In genomic region chr2:32059613-32060012, GRCm38 (mm10) we compare ENCODE assay signal across 28 mouse cellular contexts. TPM values are rescaled to one million over a fixed set of nuclear protein-coding genes. Genes with fewer than 3 reads are reported as not detected.
DNase-seq lines count a peak whose midpoint lies in the region; ATAC-seq lines count a peak whose summit lies in the region.
"Had no signal": no experiment of that assay in that cellular context is flagged by ENCODE, and none has a peak within 500 bp of the region (broad histone marks: within the 10 kb centered on the region; RNA-seq: fewer than 3 reads in every experiment).

No protein-coding gene starts in this region.

- H3K9ac ChIP-seq in embryonic facial prominence, embryonic 13.5 days = no peak overlapping the region
- H3K9ac ChIP-seq in heart, embryonic 11.5 days (ENCODE audit: low read depth, low read length) = no peak overlapping the region
- peak overlapping the region; percentile 44; the same call in 1 of the 2 replicates for H3K9ac ChIP-seq in heart, embryonic 14.5 days (ENCODE audit: low read length)
- peak overlapping the region; percentile 7; the same call in 1 of the 2 replicates for H3K9ac ChIP-seq in liver, embryonic 13.5 days
- H3K9ac ChIP-seq: embryonic facial prominence, embryonic 15.5 days; forebrain, postnatal 0 days; heart, embryonic 15.5 days; hindbrain, embryonic 13.5 days; intestine, embryonic 15.5 days had no signal

- no peaks in the 10 kb centered on the region for H3K36me3 ChIP-seq in embryonic facial prominence, embryonic 13.5 days
- H3K36me3 ChIP-seq in embryonic facial prominence, embryonic 10.5 days (replicated peaks) = no peaks in the 10 kb centered on the region; the same call in 1 of the 2 replicates
- no peaks in the 10 kb centered on the region for H3K36me3 ChIP-seq in heart, embryonic 11.5 days (ENCODE audit: control insufficient read depth, insufficient read depth, low read length)
- H3K36me3 ChIP-seq in heart, embryonic 14.5 days (ENCODE audit: control insufficient read depth, insufficient read depth, low read length) = no peaks in the 10 kb centered on the region
- peaks cover 8% of the 10 kb centered on the region for H3K36me3 ChIP-seq in liver, embryonic 13.5 days
- H3K36me3 ChIP-seq: embryonic facial prominence, embryonic 15.5 days; heart, embryonic 15.5 days; hindbrain, embryonic 10.5 days; hindbrain, embryonic 13.5 days; intestine, embryonic 15.5 days had no signal

- H3K9me3 ChIP-seq in embryonic facial prominence, embryonic 13.5 days = no peaks in the 10 kb centered on the region
- no peaks in the 10 kb centered on the region for H3K9me3 ChIP-seq in embryonic facial prominence, embryonic 10.5 days
- no peaks in the 10 kb centered on the region for H3K9me3 ChIP-seq in heart, embryonic 11.5 days (replicated peaks; ENCODE audit: control insufficient read depth, low read length)
- no peaks in the 10 kb centered on the region for H3K9me3 ChIP-seq in heart, embryonic 14.5 days (ENCODE audit: control insufficient read depth, low read length)
- H3K9me3 ChIP-seq in liver, embryonic 13.5 days (replicated peaks) = no peaks in the 10 kb centered on the region
- H3K9me3 ChIP-seq: embryonic facial prominence, embryonic 15.5 days; heart, embryonic 15.5 days; hindbrain, embryonic 10.5 days; hindbrain, embryonic 13.5 days; intestine, embryonic 15.5 days had no signal

- no peak for ATAC-seq in embryonic facial prominence, embryonic 13.5 days (ENCODE audit: insufficient number of reproducible peaks, insufficient read depth, low FRiP score, low TSS enrichment, low read depth)
- no peak for ATAC-seq in heart, embryonic 11.5 days (replicated peaks; ENCODE audit: insufficient number of reproducible peaks, low FRiP score, low TSS enrichment)
- no peak for ATAC-seq in heart, embryonic 14.5 days (ENCODE audit: insufficient number of reproducible peaks, insufficient read depth, low FRiP score, low read depth)
- no peak for ATAC-seq in liver, embryonic 13.5 days (ENCODE audit: low read depth)
- ATAC-seq: activated CD4-positive, CD25-positive, alpha-beta regulatory T cell, adult 4 months; forebrain, embryonic 14.5 days; forebrain, postnatal 0 days; hindbrain, embryonic 16.5 days; intestine, embryonic 15.5 days had no signal

- 73% methylated on average over 6 of the region's 6 CpGs for WGBS in embryonic facial prominence, embryonic 13.5 days
- WGBS in embryonic facial prominence, embryonic 10.5 days = 80% methylated on average over 6 of the region's 6 CpGs
- WGBS in heart, embryonic 11.5 days (ENCODE audit: insufficient replicate concordance) = 41% methylated on average over 6 of the region's 6 CpGs
- WGBS in heart, embryonic 14.5 days = 39% methylated on average over 6 of the region's 6 CpGs
- 59% methylated on average over 6 of the region's 6 CpGs for WGBS in liver, embryonic 13.5 days (ENCODE audit: insufficient replicate concordance)

- peak overlapping the region; percentile 33; the same call in 1 of the 2 replicates for H3K27ac ChIP-seq in embryonic facial prominence, embryonic 13.5 days
- H3K27ac ChIP-seq in embryonic facial prominence, embryonic 10.5 days (replicated peaks) = no peak overlapping the region
- peak overlapping the region; percentile 23; the same call in 1 of the 2 replicates for H3K27ac ChIP-seq in heart, embryonic 11.5 days (ENCODE audit: low read depth, low read length)
- peak overlapping the region in 1 of 2 experiments; percentile 55; a peak in 1 of 4 replicates for H3K27ac ChIP-seq in heart, embryonic 14.5 days (replicated peaks in 1 of 2; ENCODE audit: control insufficient read depth in 1 of 2, insufficient read depth in 1 of 2, low read depth in 2 of 2, low read length in 2 of 2)
- H3K27ac ChIP-seq in liver, embryonic 13.5 days = peak overlapping the region; percentile 87
- H3K27ac ChIP-seq: embryonic facial prominence, embryonic 15.5 days; gastrocnemius, adult 2 months; hindbrain, embryonic 10.5 days; hindbrain, embryonic 13.5 days; intestine, embryonic 15.5 days had no signal

- H3K4me2 ChIP-seq in embryonic facial prominence, embryonic 13.5 days = no peak overlapping the region
- H3K4me2 ChIP-seq in heart, embryonic 11.5 days = no peak overlapping the region
- H3K4me2 ChIP-seq in heart, embryonic 14.5 days (ENCODE audit: low read length) = no peak overlapping the region
- H3K4me2 ChIP-seq in liver, embryonic 13.5 days = no peak overlapping the region
- H3K4me2 ChIP-seq: embryonic facial prominence, embryonic 15.5 days; heart, embryonic 15.5 days; hindbrain, embryonic 13.5 days; intestine, embryonic 15.5 days had no signal

- peaks cover 12% of the 10 kb centered on the region for H3K4me1 ChIP-seq in embryonic facial prominence, embryonic 13.5 days
- H3K4me1 ChIP-seq in embryonic facial prominence, embryonic 10.5 days = peaks cover 57% of the 10 kb centered on the region
- peaks cover 87% of the 10 kb centered on the region for H3K4me1 ChIP-seq in heart, embryonic 11.5 days (ENCODE audit: control insufficient read depth, insufficient read depth, low read length)
- peaks cover 66 to 85% of the 10 kb centered on the region in 2 experiments for H3K4me1 ChIP-seq in heart, embryonic 14.5 days (ENCODE audit: control insufficient read depth in 2 of 2, insufficient read depth in 2 of 2, low read length in 2 of 2)
- H3K4me1 ChIP-seq in liver, embryonic 13.5 days (replicated peaks) = peaks cover 88% of the 10 kb centered on the region
- H3K4me1 ChIP-seq: embryonic facial prominence, embryonic 15.5 days; intestine, embryonic 15.5 days had no signal

- no peak for DNase-seq in embryonic facial prominence, embryonic 10.5 days (ENCODE audit: low spot score)
- no peak for DNase-seq in heart, adult 18-20 months
- DNase-seq in heart, adult 8-10 months (ENCODE audit: low spot score) = no peak
- DNase-seq in liver, embryonic 13.5 days = no peak
- DNase-seq in liver = no peak
- DNase-seq: adrenal gland, adult 8-10 months; adrenal gland, postnatal 25 days; cerebellum, adult 11-12 months; cerebellum, adult 8-10 months; cerebellum, postnatal 10 days; cerebellum, postnatal 36 days; embryo, embryonic 11 days; forebrain, postnatal 0 days; gastrocnemius, adult 2 months; gastrocnemius, postnatal 14 days; kidney, adult 11 months; kidney, adult 8-10 months had no signal

- no peaks in the 10 kb centered on the region for H3K27me3 ChIP-seq in embryonic facial prominence, embryonic 13.5 days
- H3K27me3 ChIP-seq in embryonic facial prominence, embryonic 10.5 days (replicated peaks; ENCODE audit: low read depth, poor library complexity, severe bottlenecking) = no peaks in the 10 kb centered on the region
- H3K27me3 ChIP-seq in heart, embryonic 11.5 days (ENCODE audit: control insufficient read depth, insufficient read depth, low read length) = no peaks in the 10 kb centered on the region
- H3K27me3 ChIP-seq in heart, embryonic 14.5 days (ENCODE audit: control insufficient read depth, insufficient read depth, low read length) = no peaks in the 10 kb centered on the region
- H3K27me3 ChIP-seq in liver, embryonic 13.5 days = no peaks in the 10 kb centered on the region
- H3K27me3 ChIP-seq: embryonic facial prominence, embryonic 15.5 days; heart, embryonic 15.5 days; intestine, embryonic 15.5 days had no signal

- no peak overlapping the region for H3K4me3 ChIP-seq in embryonic facial prominence, embryonic 13.5 days
- no peak overlapping the region for H3K4me3 ChIP-seq in embryonic facial prominence, embryonic 10.5 days
- no peak overlapping the region for H3K4me3 ChIP-seq in heart, embryonic 11.5 days (ENCODE audit: low read depth, low read length)
- no peak overlapping the region for H3K4me3 ChIP-seq in heart, embryonic 14.5 days (ENCODE audit: control insufficient read depth in 1 of 2, insufficient read depth in 1 of 2, low read depth in 1 of 2, low read length in 2 of 2)
- no peak overlapping the region for H3K4me3 ChIP-seq in liver, embryonic 13.5 days (replicated peaks)
- H3K4me3 ChIP-seq: embryonic facial prominence, embryonic 15.5 days; gastrocnemius, adult 2 months; heart, embryonic 15.5 days; hindbrain, embryonic 10.5 days; hindbrain, embryonic 13.5 days; intestine, embryonic 15.5 days had no signal

RNA-seq across cellular contexts. Expression of gene Fam78a, which starts 25.0 kb away (rescaled TPM):
- polyA plus RNA-seq in embryonic facial prominence, embryonic 13.5 days (2015; fragmentation: Nextera tagmentation; extraction: Ambion mirVana) = 1.9 and 2.1 TPM in 2 replicates
- polyA plus RNA-seq in embryonic facial prominence, embryonic 10.5 days (2016; fragmentation: Nextera tagmentation; extraction: Ambion mirVana) = 1.8 and 2.2 TPM in 2 replicates
- polyA plus RNA-seq in heart, embryonic 11.5 days (2014; fragmentation: Nextera tagmentation; extraction: Ambion mirVana) = 43.1 and 43.7 TPM in 2 replicates
- 10 to 100 TPM; 15.0 to 23.0 TPM for total RNA-seq in heart, adult 18-20 months (2021)
- 29.0 and 33.7 TPM in 2 replicates for polyA plus RNA-seq in heart, embryonic 14.5 days (2014; fragmentation: Nextera tagmentation; extraction: Ambion mirVana)
- 10 to 100 TPM; 12.7 to 26.1 (median 16.3) TPM for total RNA-seq in heart, adult 8-10 months (2022)
- 10.6 and 13.0 TPM in 2 replicates for polyA plus RNA-seq in liver, embryonic 13.5 days (2015; fragmentation: Nextera tagmentation; extraction: Ambion mirVana)

RNA-seq across cellular contexts. Expression of gene Plpp7, which starts 35.7 kb away (rescaled TPM):
- polyA plus RNA-seq in embryonic facial prominence, embryonic 13.5 days (2015; fragmentation: Nextera tagmentation; extraction: Ambion mirVana) = 5.7 and 6.2 TPM in 2 replicates
- 4.7 and 5.7 TPM in 2 replicates for polyA plus RNA-seq in embryonic facial prominence, embryonic 10.5 days (2016; fragmentation: Nextera tagmentation; extraction: Ambion mirVana)
- polyA plus RNA-seq in heart, embryonic 11.5 days (2014; fragmentation: Nextera tagmentation; extraction: Ambion mirVana) = 10.0 and 11.7 TPM in 2 replicates
- 10 to 100 TPM; 27.3 to 38.3 TPM for total RNA-seq in heart, adult 18-20 months (2021)
- 13.3 and 13.6 TPM in 2 replicates for polyA plus RNA-seq in heart, embryonic 14.5 days (2014; fragmentation: Nextera tagmentation; extraction: Ambion mirVana)
- total RNA-seq in heart, adult 8-10 months (2022) = 10 to 100 TPM; 34.7 to 48.9 (median 42.6) TPM
- 2.0 and 2.2 TPM in 2 replicates for polyA plus RNA-seq in liver, embryonic 13.5 days (2015; fragmentation: Nextera tagmentation; extraction: Ambion mirVana)
- polyA plus RNA-seq: activated CD4-positive, CD25-positive, alpha-beta regulatory T cell, adult 4 months had no signal

Comparison
In these comparisons a context has a peak if more than half of its experiments do, and no peak if none do; other contexts are left out.
1. H3K9ac ChIP-seq: peak in heart, embryonic 14.5 days (single experiment) and liver, embryonic 13.5 days (single experiment); none in embryonic facial prominence, embryonic 13.5 days (single experiment) and heart, embryonic 11.5 days (single experiment).